Mouse (Mus musculus): Measurements from ENCODE around the gene Olfr1507. TPM values are rescaled to one million over a fixed set of nuclear protein-coding genes. Genes with fewer than 3 reads are reported as not detected.

The Olfr1507 gene
- polyA plus RNA-seq (2012; rRNA removed), result 0.28 and 0.52 TPM in 2 replicates

DNA sequence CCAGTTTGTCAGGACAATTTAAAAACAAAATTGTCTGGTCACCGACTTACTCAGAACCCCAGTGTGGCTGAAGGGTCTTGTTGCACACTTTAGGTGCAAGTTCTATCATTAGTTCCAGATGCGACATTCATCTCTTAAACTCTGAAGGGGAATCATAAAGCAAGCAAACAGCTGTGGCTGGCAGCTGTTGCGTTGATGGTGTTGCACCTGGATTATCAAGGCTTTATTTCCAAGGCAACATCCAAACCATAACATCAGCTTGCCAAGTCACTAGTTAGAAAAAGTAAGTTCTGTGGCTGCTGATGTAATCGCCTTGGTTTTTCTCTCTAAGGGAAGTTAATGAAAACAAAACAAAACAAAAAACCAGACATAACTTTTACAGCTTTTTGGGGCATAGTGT, at the start of gene Olfr1507:
Gene Olfr1507, minus strand, starts transcription at position 234 of the 400 bp plus-strand sequence.
- H3K36me3 ChIP-seq (ENCODE audit: control insufficient read depth, insufficient read depth, low read length), result no peaks in the 10 kb centered on the region
- H3K27ac ChIP-seq (ENCODE audit: control insufficient read depth, insufficient read depth, low read length), result no peak within 1 kb of the TSS
- H3K27me3 ChIP-seq (ENCODE audit: control insufficient read depth, insufficient read depth, low read length), result no peaks in the 10 kb centered on the region
- peaks cover 7% of the 10 kb centered on the region for H3K4me1 ChIP-seq (replicated peaks; ENCODE audit: control insufficient read depth, insufficient read depth, low read length)
- TF ChIP-seq POLR2A (IDR thresholded peaks at IDR 0.05; ENCODE audit: control insufficient read depth, extremely low read depth, insufficient read depth, low read length, poor library complexity) (no peak), CTCF (IDR thresholded peaks at IDR 0.05; ENCODE audit: borderline replicate concordance, control insufficient read depth, extremely low read depth, insufficient read depth, low read length, poor library complexity) (no peak)
- no peak within 1 kb of the TSS for H3K4me3 ChIP-seq (ENCODE audit: control insufficient read depth, insufficient read depth, low read length)
- DNase-seq, result peak; percentile 4
- WGBS, result 17% methylated on average over 4 of the region's 4 CpGs

DNA sequence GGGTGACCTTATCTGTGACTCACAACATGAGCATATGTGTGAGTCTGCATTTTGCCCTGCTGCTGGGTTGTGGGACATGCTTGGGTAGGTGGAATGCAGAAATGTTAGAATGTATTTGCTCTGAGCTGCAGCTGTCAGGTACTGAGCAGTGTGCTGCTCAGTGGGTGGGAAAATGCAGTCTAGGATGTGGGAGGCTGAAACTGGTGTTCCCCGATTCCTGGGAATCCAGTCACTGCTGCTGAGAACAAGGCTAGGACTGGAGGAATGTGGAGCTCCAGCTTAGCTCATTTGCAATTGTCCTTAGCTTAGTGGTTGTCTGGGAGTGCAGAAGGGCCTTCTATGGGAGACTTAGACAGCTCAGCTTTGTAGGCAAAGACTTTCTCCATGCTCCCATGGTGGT, 37.8 kb upstream of the Olfr1507 start:
- Histone ChIP-seq H3K4me1 (replicated peaks; ENCODE audit: control insufficient read depth, insufficient read depth, low read length) (no peaks in the 10 kb centered on the region), H3K27ac (ENCODE audit: control insufficient read depth, insufficient read depth, low read length) (no peak overlapping the region), H3K4me3 (ENCODE audit: control insufficient read depth, insufficient read depth, low read length) (no peak overlapping the region), H3K36me3 (ENCODE audit: control insufficient read depth, insufficient read depth, low read length) (no peaks in the 10 kb centered on the region), H3K27me3 (ENCODE audit: control insufficient read depth, insufficient read depth, low read length) (no peaks in the 10 kb centered on the region)
- DNase-seq, result no peak
- WGBS, result 100% methylated on average over 1 of the region's 1 CpGs
- TF ChIP-seq POLR2A (IDR thresholded peaks at IDR 0.05; ENCODE audit: control insufficient read depth, extremely low read depth, insufficient read depth, low read length, poor library complexity), result no peak
- no peak for TF ChIP-seq CTCF (IDR thresholded peaks at IDR 0.05; ENCODE audit: borderline replicate concordance, control insufficient read depth, extremely low read depth, insufficient read depth, low read length, poor library complexity)

DNA sequence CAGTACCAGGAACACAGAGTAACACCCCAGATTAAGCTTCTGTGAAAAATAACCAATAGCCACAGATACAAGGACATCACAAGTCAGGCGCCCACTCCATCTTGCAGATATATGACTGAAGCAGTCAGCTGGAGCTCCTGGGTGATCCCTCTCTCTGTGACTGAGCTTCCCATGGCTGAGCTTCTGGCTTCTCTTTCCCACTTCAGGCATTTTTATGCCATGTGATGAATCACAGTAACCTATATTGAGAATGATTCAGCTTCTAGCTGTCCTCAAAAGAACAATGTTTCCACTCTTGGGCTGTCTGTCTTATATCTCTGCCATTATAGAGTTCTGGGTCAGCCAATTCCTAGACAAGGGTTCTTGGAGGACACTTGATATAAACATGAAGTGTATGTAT, 29.4 kb upstream of the Olfr1507 start:
- H3K27me3 ChIP-seq (ENCODE audit: control insufficient read depth, insufficient read depth, low read length), result no peaks in the 10 kb centered on the region
- H3K4me1 ChIP-seq (replicated peaks; ENCODE audit: control insufficient read depth, insufficient read depth, low read length), result no peaks in the 10 kb centered on the region
- TF ChIP-seq POLR2A (IDR thresholded peaks at IDR 0.05; ENCODE audit: control insufficient read depth, extremely low read depth, insufficient read depth, low read length, poor library complexity), result no peak
- TF ChIP-seq CTCF (IDR thresholded peaks at IDR 0.05; ENCODE audit: borderline replicate concordance, control insufficient read depth, extremely low read depth, insufficient read depth, low read length, poor library complexity), result no peak
- H3K4me3 ChIP-seq (ENCODE audit: control insufficient read depth, insufficient read depth, low read length), result no peak overlapping the region
- DNase-seq, result no peak
- H3K36me3 ChIP-seq (ENCODE audit: control insufficient read depth, insufficient read depth, low read length), result no peaks in the 10 kb centered on the region
- H3K27ac ChIP-seq (ENCODE audit: control insufficient read depth, insufficient read depth, low read length), result no peak overlapping the region
- WGBS, result 97% methylated on average over 1 of the region's 1 CpGs

DNA sequence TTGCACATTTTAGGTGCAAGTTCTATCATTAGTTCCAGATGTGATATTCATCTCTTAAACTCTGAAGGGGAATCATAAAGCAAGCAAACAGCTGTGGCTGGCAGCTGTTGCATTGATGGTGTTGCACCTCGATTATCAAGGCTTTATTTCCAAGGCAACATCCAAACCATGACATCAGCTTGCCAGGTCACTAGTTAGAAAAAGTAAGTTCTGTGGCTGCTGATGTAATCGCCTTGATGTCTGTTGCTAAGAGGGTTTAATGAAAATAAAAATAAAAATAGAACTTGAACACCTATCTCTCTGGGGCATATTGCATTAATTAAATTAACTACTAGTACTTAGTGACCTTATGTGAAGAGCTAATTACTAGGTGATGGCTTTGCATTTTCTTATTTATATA, 28.2 kb downstream of the Olfr1507 start, which contains the start of gene Olfr1508:
Gene Olfr1508, minus strand, starts transcription at position 101 of the 400 bp plus-strand sequence.
- WGBS, result 75% methylated on average over 2 of the region's 2 CpGs
- Histone ChIP-seq H3K27ac (ENCODE audit: control insufficient read depth, insufficient read depth, low read length) (no peak within 1 kb of the TSS), H3K27me3 (ENCODE audit: control insufficient read depth, insufficient read depth, low read length) (no peaks in the 10 kb centered on the region), H3K36me3 (ENCODE audit: control insufficient read depth, insufficient read depth, low read length) (no peaks in the 10 kb centered on the region), H3K4me3 (ENCODE audit: control insufficient read depth, insufficient read depth, low read length) (no peak within 1 kb of the TSS), H3K4me1 (replicated peaks; ENCODE audit: control insufficient read depth, insufficient read depth, low read length) (no peaks in the 10 kb centered on the region)
- TF ChIP-seq CTCF (IDR thresholded peaks at IDR 0.05; ENCODE audit: borderline replicate concordance, control insufficient read depth, extremely low read depth, insufficient read depth, low read length, poor library complexity), result no peak
- no peak for TF ChIP-seq POLR2A (IDR thresholded peaks at IDR 0.05; ENCODE audit: control insufficient read depth, extremely low read depth, insufficient read depth, low read length, poor library complexity)
- no peak for DNase-seq

DNA sequence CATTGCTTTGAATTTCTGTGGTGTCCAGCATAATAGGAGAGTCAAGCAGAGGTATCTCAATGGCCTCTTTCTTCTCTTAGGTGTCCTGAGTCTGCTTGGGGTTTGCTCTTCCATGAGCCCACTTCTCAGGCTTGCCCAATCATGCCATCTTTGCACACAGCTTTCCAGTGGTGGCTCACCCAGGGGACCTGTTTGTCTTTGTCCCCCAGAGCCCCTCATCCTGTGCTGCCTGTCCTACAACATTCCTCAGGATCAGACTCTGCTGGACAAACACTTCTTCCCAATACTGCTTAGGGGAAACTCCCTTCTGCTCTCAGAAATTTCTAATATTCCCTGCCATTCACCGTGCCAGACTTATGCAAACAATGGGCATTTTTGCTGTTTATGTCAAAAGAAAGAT, 29.8 kb downstream of the Olfr1507 start:
- Histone ChIP-seq H3K4me1 (replicated peaks; ENCODE audit: control insufficient read depth, insufficient read depth, low read length) (no peaks in the 10 kb centered on the region), H3K27ac (ENCODE audit: control insufficient read depth, insufficient read depth, low read length) (no peak overlapping the region), H3K27me3 (ENCODE audit: control insufficient read depth, insufficient read depth, low read length) (no peaks in the 10 kb centered on the region), H3K36me3 (ENCODE audit: control insufficient read depth, insufficient read depth, low read length) (no peaks in the 10 kb centered on the region), H3K4me3 (ENCODE audit: control insufficient read depth, insufficient read depth, low read length) (no peak overlapping the region)
- 92% methylated on average over 1 of the region's 1 CpGs for WGBS
- no peak for DNase-seq
- TF ChIP-seq CTCF (IDR thresholded peaks at IDR 0.05; ENCODE audit: borderline replicate concordance, control insufficient read depth, extremely low read depth, insufficient read depth, low read length, poor library complexity) (no peak), POLR2A (IDR thresholded peaks at IDR 0.05; ENCODE audit: control insufficient read depth, extremely low read depth, insufficient read depth, low read length, poor library complexity) (no peak)

DNA sequence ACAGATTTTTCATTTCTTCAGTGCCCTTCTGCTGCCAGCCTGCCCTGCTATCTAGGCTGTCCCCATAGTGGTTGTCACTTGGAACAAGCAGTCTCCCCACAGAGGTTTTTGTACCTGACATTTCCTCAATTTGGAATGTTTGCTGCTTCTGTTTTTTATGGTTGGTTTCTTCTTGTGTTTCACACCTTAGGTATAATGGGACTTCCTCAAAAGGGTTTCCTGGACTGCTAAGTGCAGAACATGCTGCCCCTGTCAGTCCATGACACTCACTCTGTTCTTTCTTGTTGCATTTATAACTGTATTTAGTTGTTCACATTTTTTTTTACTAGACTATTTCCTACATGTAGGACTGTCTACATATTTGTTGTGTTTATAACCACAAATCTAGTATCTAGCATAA, 33.6 kb downstream of the Olfr1507 start:
- no peak for DNase-seq
- H3K36me3 ChIP-seq (ENCODE audit: control insufficient read depth, insufficient read depth, low read length), result no peaks in the 10 kb centered on the region
- no peak overlapping the region for H3K4me3 ChIP-seq (ENCODE audit: control insufficient read depth, insufficient read depth, low read length)
- TF ChIP-seq POLR2A (IDR thresholded peaks at IDR 0.05; ENCODE audit: control insufficient read depth, extremely low read depth, insufficient read depth, low read length, poor library complexity) (no peak), CTCF (IDR thresholded peaks at IDR 0.05; ENCODE audit: borderline replicate concordance, control insufficient read depth, extremely low read depth, insufficient read depth, low read length, poor library complexity) (no peak)
- H3K27ac ChIP-seq (ENCODE audit: control insufficient read depth, insufficient read depth, low read length), result no peak overlapping the region
- no peaks in the 10 kb centered on the region for H3K27me3 ChIP-seq (ENCODE audit: control insufficient read depth, insufficient read depth, low read length)
- H3K4me1 ChIP-seq (replicated peaks; ENCODE audit: control insufficient read depth, insufficient read depth, low read length), result no peaks in the 10 kb centered on the region

DNA sequence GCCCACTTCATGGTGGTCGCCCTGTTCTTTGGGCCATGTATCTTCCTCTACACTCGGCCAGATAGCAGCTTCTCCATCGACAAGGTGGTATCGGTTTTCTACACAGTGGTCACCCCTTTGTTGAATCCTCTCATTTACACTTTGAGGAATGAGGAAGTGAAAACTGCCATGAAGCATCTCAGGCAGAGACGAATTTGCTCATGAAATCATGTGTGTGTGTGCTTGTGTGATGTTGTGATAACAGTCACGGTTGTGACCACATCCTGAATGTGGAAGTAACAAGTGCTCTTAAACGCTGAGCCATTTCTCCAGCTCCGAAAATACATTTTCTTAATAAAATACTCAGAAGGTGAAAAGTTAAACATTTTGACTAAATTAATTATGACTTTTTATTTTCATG, 44.4 kb downstream of the Olfr1507 start:
- DNase-seq, result peak; percentile 25

More for the DNA sequence above, 44.4 kb downstream of the Olfr1507 start:
- no peak overlapping the region for H3K4me3 ChIP-seq (ENCODE audit: control insufficient read depth, insufficient read depth, low read length)
- peaks cover 11% of the 10 kb centered on the region for H3K4me1 ChIP-seq (replicated peaks; ENCODE audit: control insufficient read depth, insufficient read depth, low read length)
- WGBS, result 4% methylated on average over 8 of the region's 8 CpGs
- H3K27ac ChIP-seq (ENCODE audit: control insufficient read depth, insufficient read depth, low read length), result peak overlapping the region; percentile 19; the same call in 1 of the 2 replicates
- no peaks in the 10 kb centered on the region for H3K36me3 ChIP-seq (ENCODE audit: control insufficient read depth, insufficient read depth, low read length)
- no peaks in the 10 kb centered on the region for H3K27me3 ChIP-seq (ENCODE audit: control insufficient read depth, insufficient read depth, low read length)
- TF ChIP-seq POLR2A (IDR thresholded peaks at IDR 0.05; ENCODE audit: control insufficient read depth, extremely low read depth, insufficient read depth, low read length, poor library complexity) (no peak), CTCF (IDR thresholded peaks at IDR 0.05; ENCODE audit: borderline replicate concordance, control insufficient read depth, extremely low read depth, insufficient read depth, low read length, poor library complexity) (no peak)

All from thymus, adult 2 months (tissue).